Mouse (Mus musculus) hindbrain, embryonic 11.5 days (tissue): ENCODE measurements around the gene Lrrc74a. TPM values are rescaled to one million over a fixed set of nuclear protein-coding genes. Genes with fewer than 3 reads are reported as not detected.

Experiments
- ATAC-seq: fragments of 200-750 bp; cut with Nextera tagmentation; 2 replicates; pipeline ENCODE4 v1.8.0; 2017; ENCODE audit warnings: mild to moderate bottlenecking, moderate TSS enrichment, moderate library complexity; ENCODE audit not compliant: low FRiP score
- DNase-seq: peaks from one replicate; pipeline ENCODE4 v3.0.0-alpha.2; 2015; ENCODE audit warnings: low spot score
- H3K27ac ChIP-seq: fragments of 300-500 bp; sonication (generic); 2 replicates; pipeline ENCODE4 v1.5.1; 2014; ENCODE audit warnings: mild to moderate bottlenecking, low read depth, low read length
- H3K27me3 ChIP-seq: fragments of 300-500 bp; sonication (generic); 2 replicates; pipeline ENCODE4 v1.6.1; 2014; ENCODE audit warnings: mild to moderate bottlenecking, low read length, moderate library complexity, mixed read lengths; ENCODE audit not compliant: control insufficient read depth, insufficient read depth
- H3K36me3 ChIP-seq: fragments of 300-500 bp; sonication (generic); 2 replicates; pipeline ENCODE4 v1.6.1; 2014; ENCODE audit warnings: mild to moderate bottlenecking, low read length, moderate library complexity, mixed read lengths; ENCODE audit not compliant: control insufficient read depth, insufficient read depth
- H3K4me1 ChIP-seq: fragments of 300-500 bp; sonication (generic); replicated peaks from 2 replicates; pipeline ENCODE4 v1.6.1; 2014; ENCODE audit warnings: low read length, mixed read lengths; ENCODE audit not compliant: control insufficient read depth, insufficient read depth
- H3K4me2 ChIP-seq: fragments of 300-500 bp; sonication (generic); replicated peaks from 2 replicates; pipeline ENCODE4 v1.6.1; 2014; ENCODE audit warnings: mild to moderate bottlenecking, low read depth, low read length
- H3K4me3 ChIP-seq: fragments of 300-500 bp; sonication (generic); 2 replicates; pipeline ENCODE4 v1.5.1; 2014; ENCODE audit warnings: low read depth, low read length
- H3K9ac ChIP-seq: fragments of 300-500 bp; sonication (generic); 2 replicates; pipeline ENCODE4 v1.6.1; 2014; ENCODE audit warnings: low read depth, low read length
- H3K9me3 ChIP-seq: fragments of 300-500 bp; sonication (generic); 2 replicates; pipeline ENCODE4 v1.6.1; 2016; ENCODE audit warnings: low read length; ENCODE audit not compliant: control insufficient read depth
- WGBS: fragments of 180-500 bp; shearing (Covaris S2); extraction: QIAGEN DNeasy Blood & Tissue Kit; methylation state at CpG from one replicate; pipeline ENCODE4 v1.1.7; 2014; 5-methylcytosine and 5-hydroxymethylcytosine counted together
- polyA plus RNA-seq: library from polyadenylated mRNA; unstranded; fragments of >200 nt; fragmentation: Nextera tagmentation; extraction: Ambion mirVana; gene quantifications from 2 replicates; pipeline ENCODE4 v1.2.1, GENCODE M21; 2014

Lrrc74a gene
- polyA plus RNA-seq, 1 experiment from 2014 or later = not detected

- peak; percentile 55 for DNase-seq
Observed at GRCm38 (mm10) chr12:86786149-86787019, 52.2 kb downstream of the Lrrc74a start.

GRCm38 (mm10) chr12:86787020-86787553 lies 52.9 kb downstream of the Lrrc74a start:
- H3K36me3 ChIP-seq = no peaks in the 10 kb centered on the region
- no peaks in the 10 kb centered on the region for H3K9me3 ChIP-seq
- no peak overlapping the region for H3K9ac ChIP-seq
- peak overlapping the region; percentile 75 for H3K27ac ChIP-seq
- H3K4me3 ChIP-seq = no peak overlapping the region
- ATAC-seq (peak; percentile 91), DNase-seq (peak; percentile 80)
- no peaks in the 10 kb centered on the region for H3K27me3 ChIP-seq
- no peak overlapping the region for H3K4me2 ChIP-seq
- 21% methylated on average over 4 of the region's 4 CpGs for WGBS
- peaks cover 5% of the 10 kb centered on the region; the same call in 1 of the 2 replicates for H3K4me1 ChIP-seq

More at GRCm38 (mm10) chr12:86786149-86787019, 52.2 kb downstream of the Lrrc74a start:
- 32% methylated on average over 12 of the region's 12 CpGs for WGBS
- H3K4me2 ChIP-seq = no peak overlapping the region
- H3K4me3 ChIP-seq = no peak overlapping the region
- H3K36me3 ChIP-seq = no peaks in the 10 kb centered on the region
- H3K4me1 ChIP-seq = peaks cover 5% of the 10 kb centered on the region; the same call in 1 of the 2 replicates
- no peaks in the 10 kb centered on the region for H3K9me3 ChIP-seq
- peak overlapping the region; percentile 75 for H3K27ac ChIP-seq
- H3K27me3 ChIP-seq = no peaks in the 10 kb centered on the region
- peak; percentile 71 for ATAC-seq
- H3K9ac ChIP-seq = no peak overlapping the region

- Histone ChIP-seq H3K9ac (no peak overlapping the region), H3K4me1 (peaks cover 3% of the 10 kb centered on the region; the same call in 1 of the 2 replicates), H3K27me3 (no peaks in the 10 kb centered on the region), H3K4me3 (no peak overlapping the region), H3K9me3 (no peaks in the 10 kb centered on the region), H3K36me3 (no peaks in the 10 kb centered on the region), H3K27ac (no peak overlapping the region), H3K4me2 (no peak overlapping the region)
- DNase-seq (no peak), ATAC-seq (no peak)
- WGBS = 53% methylated on average over 6 of the region's 6 CpGs
Observed at GRCm38 (mm10) chr12:86790100-86790848, 56.1 kb downstream of the Lrrc74a start.

GRCm38 (mm10) chr12:86790849-86791127 lies 56.6 kb downstream of the Lrrc74a start:
- H3K4me2 ChIP-seq = no peak overlapping the region
- no peaks in the 10 kb centered on the region for H3K27me3 ChIP-seq
- WGBS = 40% methylated on average over 2 of the region's 2 CpGs
- H3K36me3 ChIP-seq = no peaks in the 10 kb centered on the region
- H3K27ac ChIP-seq = no peak overlapping the region
- H3K9me3 ChIP-seq = no peaks in the 10 kb centered on the region
- DNase-seq (no peak), ATAC-seq (no peak)
- no peak overlapping the region for H3K9ac ChIP-seq
- peaks cover 3% of the 10 kb centered on the region; the same call in 1 of the 2 replicates for H3K4me1 ChIP-seq
- H3K4me3 ChIP-seq = no peak overlapping the region

GRCm38 (mm10) chr12:86791987-86792386 lies 57.8 kb downstream of the Lrrc74a start:
- Histone ChIP-seq H3K4me3 (no peak overlapping the region), H3K9ac (no peak overlapping the region), H3K36me3 (no peaks in the 10 kb centered on the region), H3K9me3 (no peaks in the 10 kb centered on the region), H3K4me1 (no peaks in the 10 kb centered on the region; the same call in 1 of the 2 replicates), H3K4me2 (no peak overlapping the region), H3K27me3 (no peaks in the 10 kb centered on the region), H3K27ac (no peak overlapping the region)
- ATAC-seq (no peak), DNase-seq (no peak)
- WGBS = 84% methylated on average over 2 of the region's 2 CpGs

- WGBS = 53% methylated on average over 3 of the region's 3 CpGs
- no peak overlapping the region for H3K27ac ChIP-seq
- no peaks in the 10 kb centered on the region for H3K27me3 ChIP-seq
- no peaks in the 10 kb centered on the region for H3K36me3 ChIP-seq
- H3K9me3 ChIP-seq = no peaks in the 10 kb centered on the region
- no peak for DNase-seq
- no peaks in the 10 kb centered on the region; the same call in 1 of the 2 replicates for H3K4me1 ChIP-seq
- H3K4me2 ChIP-seq = no peak overlapping the region
- no peak overlapping the region for H3K4me3 ChIP-seq
- no peak overlapping the region for H3K9ac ChIP-seq
- no peak for ATAC-seq
Observed at GRCm38 (mm10) chr12:86793830-86794229, 59.7 kb downstream of the Lrrc74a start.

- Histone ChIP-seq H3K27me3 (no peaks in the 10 kb centered on the region), H3K4me3 (no peak overlapping the region), H3K4me1 (no peaks in the 10 kb centered on the region; the same call in 1 of the 2 replicates), H3K4me2 (no peak overlapping the region), H3K9me3 (no peaks in the 10 kb centered on the region), H3K36me3 (no peaks in the 10 kb centered on the region), H3K9ac (no peak overlapping the region), H3K27ac (no peak overlapping the region)
- 92% methylated on average over 11 of the region's 11 CpGs for WGBS
- no peak for ATAC-seq
- DNase-seq = no peak
Observed at GRCm38 (mm10) chr12:86794331-86794730, 60.2 kb downstream of the Lrrc74a start.

- Histone ChIP-seq H3K4me2 (no peak overlapping the region), H3K9ac (no peak overlapping the region), H3K36me3 (no peaks in the 10 kb centered on the region), H3K9me3 (no peaks in the 10 kb centered on the region), H3K27ac (peak overlapping the region; percentile 1; the same call in 1 of the 2 replicates), H3K4me1 (no peaks in the 10 kb centered on the region; the same call in 1 of the 2 replicates), H3K4me3 (no peak overlapping the region), H3K27me3 (no peaks in the 10 kb centered on the region)
- ATAC-seq (peak; percentile 23; the same call in 1 of the 2 replicates), DNase-seq (no peak)
- 54% methylated on average over 7 of the region's 7 CpGs for WGBS
Observed at GRCm38 (mm10) chr12:86795076-86795837, 61.1 kb downstream of the Lrrc74a start.
